Mouse (Mus musculus): ENCODE results near the gene Esrra. TPM values are rescaled to one million over a fixed set of nuclear protein-coding genes. Genes with fewer than 3 reads are reported as not detected.
"Not testable (repeated sequence)": the region's sequence is repeated elsewhere in the genome, so short reads cannot be mapped to it uniquely, and the experiment has no call there.

Esrra gene
- total RNA-seq, 4 experiments from 2014 or later, result 54.2 to 76.0 (median 64.8) TPM

DNA sequence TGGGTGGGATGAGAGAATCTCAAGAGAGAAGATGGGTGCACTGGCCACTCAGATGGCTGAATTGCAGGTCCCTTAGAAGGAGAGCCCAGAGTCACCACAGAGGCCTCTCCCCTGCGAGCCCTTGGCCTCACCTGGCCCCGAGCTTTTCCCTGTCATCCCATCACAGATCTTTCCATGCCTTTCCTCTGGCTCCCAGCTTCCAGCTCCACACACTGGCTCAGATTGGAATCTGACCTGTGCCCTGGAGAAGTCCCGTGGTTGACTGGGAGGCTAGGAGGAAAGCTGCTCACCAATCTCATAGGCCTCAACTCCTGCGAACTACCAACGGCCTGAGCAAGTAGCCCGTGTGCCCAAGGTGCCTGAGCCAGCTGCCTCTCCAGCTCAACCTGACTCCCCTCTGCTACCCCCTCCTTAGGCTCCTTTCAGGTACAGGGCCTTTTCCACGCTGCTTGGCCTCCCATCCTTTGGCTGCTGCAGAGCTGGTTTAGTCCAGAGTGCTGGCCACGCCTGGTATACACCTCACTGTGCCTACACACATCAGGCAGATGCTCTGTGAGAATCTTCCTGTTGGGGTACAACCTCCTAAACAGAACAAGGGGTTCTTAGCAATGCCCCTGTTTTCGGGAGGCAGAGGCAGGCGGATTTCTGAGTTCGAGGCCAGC lies 16.0 kb downstream of the Esrra start:
- no peak for DNase-seq (ENCODE audit: low spot score in 2 of 2)

- no peak for DNase-seq (ENCODE audit: low spot score in 2 of 2)
Measured at GRCm38 (mm10) chr19:6904846-6905245, 16.8 kb downstream of the Esrra start.

DNA sequence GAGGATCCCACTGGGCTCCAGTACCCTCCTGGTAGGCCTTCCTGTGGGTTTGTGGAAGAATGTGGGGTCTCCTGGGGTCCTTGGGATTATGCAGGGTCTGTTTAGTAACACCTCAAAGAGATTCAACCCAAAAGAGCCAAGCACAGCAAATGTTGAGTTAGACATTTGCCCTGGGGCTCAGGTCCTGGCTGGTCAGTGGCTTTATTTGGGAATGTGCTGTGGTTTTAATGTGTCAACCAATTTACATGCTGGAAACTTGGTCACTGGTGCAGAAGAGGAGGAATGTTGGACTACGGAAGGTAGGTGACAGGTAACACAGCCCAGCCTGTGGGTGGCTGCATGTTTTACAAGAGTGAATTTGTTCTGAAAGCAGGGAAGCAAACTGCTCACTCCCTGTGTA lies 18.6 kb downstream of the Esrra start:
- no peak for DNase-seq (ENCODE audit: low spot score in 2 of 2)

DNA sequence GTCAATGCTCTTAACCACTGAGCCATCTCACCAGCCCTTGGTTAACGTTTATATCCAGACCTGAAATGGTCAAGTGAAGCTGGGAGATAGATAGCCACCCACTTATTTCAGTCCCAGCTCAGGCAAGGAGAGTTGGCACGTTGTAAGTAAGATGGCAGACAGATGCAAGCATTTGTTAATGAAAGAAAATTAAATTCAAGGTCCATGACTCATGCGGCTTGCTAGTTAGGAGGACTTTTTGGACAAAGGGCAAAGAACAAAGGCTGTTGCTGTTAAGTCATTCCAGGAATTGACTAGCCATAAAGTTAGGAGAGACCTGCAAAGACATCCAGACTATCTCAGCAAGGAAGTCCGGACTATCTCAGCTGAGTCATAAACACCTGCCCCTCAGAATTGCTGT lies 22.0 kb downstream of the Esrra start:
- no peak for DNase-seq (ENCODE audit: low spot score in 2 of 2)

GRCm38 (mm10) chr19:6895608-6896305 lies 25.9 kb downstream of the Esrra start:
- not testable (repeated sequence) for DNase-seq (ENCODE audit: low spot score in 2 of 2)

GRCm38 (mm10) chr19:6893731-6894451 lies 27.7 kb downstream of the Esrra start:
- DNase-seq (ENCODE audit: low spot score in 2 of 2), result no peak

- DNase-seq (ENCODE audit: low spot score in 2 of 2), result no peak
Measured at GRCm38 (mm10) chr19:6892512-6892911, 29.1 kb downstream of the Esrra start.

DNA sequence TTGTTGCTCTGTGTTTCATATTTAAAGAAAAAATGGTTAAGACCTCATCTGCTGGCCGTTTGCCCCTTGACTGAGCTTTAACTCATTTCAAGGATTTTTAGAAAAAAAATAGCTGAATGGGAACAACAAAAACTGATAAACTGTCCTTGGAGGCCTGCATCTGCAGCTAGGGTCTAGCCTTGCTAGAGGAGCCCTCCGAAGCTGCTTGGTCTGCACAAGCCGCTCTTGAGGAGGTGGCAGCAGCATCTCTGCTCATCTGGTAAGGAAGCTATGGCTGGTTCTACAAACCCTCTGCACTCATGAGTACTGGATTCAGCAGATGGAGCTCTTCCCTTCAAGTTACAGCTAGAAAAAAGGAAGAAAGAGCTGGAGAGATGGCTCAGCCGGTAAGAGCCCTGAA lies 43.6 kb downstream of the Esrra start:
- no peak for DNase-seq (ENCODE audit: low spot score in 2 of 2)

- no peak for DNase-seq (ENCODE audit: low spot score in 2 of 2)
Measured at GRCm38 (mm10) chr19:6876799-6877198, 44.8 kb downstream of the Esrra start.

DNA sequence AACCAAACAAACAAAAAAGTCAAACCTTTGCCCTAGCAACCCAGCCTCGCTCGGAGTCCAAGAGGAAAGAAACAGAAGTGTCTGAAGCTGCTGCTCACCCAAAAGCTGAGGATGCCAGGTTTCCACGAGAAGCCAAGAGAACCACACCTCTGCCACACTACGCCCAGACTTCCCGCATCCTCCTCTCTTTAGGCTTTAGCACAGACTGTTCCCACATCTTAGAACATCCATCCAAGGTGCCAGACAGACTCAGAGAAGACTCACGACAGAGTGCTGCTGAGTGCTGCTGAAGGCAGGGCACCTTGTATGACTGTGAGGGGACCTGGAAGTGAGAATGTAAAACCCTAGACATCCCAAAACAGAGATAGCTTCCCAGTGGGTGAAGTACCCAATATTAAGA lies 45.8 kb downstream of the Esrra start:
- no peak for DNase-seq (ENCODE audit: low spot score in 2 of 2)

GRCm38 (mm10) chr19:6874257-6874656 lies 47.4 kb downstream of the Esrra start:
- no peak for DNase-seq (ENCODE audit: low spot score in 2 of 2)

GRCm38 (mm10) chr19:6872701-6873100 lies 48.9 kb downstream of the Esrra start:
- no peak for DNase-seq (ENCODE audit: low spot score in 2 of 2)

GRCm38 (mm10) chr19:6871574-6872271 lies 49.9 kb downstream of the Esrra start:
- DNase-seq (ENCODE audit: low spot score in 2 of 2), result no peak

DNA sequence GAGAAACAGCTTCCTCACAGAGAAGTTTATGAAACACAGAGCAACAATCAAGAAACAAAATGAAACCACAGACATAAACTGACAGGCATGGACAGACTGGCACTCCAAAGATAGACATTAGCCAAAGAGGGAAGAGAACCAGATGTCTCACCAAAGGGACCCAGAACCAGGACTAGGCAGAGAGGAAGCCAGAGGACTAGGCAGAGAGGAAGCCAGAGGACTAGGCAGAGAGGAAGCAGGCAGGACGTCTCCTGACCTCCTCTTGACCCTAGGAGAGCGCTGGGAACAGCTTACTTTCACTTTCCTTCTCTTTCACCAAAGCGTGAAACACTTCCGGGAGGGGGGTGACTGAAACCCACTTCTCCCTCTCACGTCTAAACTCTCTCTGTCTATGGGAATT lies 52.3 kb downstream of the Esrra start:
- DNase-seq (ENCODE audit: low spot score in 2 of 2), result no peak

DNA sequence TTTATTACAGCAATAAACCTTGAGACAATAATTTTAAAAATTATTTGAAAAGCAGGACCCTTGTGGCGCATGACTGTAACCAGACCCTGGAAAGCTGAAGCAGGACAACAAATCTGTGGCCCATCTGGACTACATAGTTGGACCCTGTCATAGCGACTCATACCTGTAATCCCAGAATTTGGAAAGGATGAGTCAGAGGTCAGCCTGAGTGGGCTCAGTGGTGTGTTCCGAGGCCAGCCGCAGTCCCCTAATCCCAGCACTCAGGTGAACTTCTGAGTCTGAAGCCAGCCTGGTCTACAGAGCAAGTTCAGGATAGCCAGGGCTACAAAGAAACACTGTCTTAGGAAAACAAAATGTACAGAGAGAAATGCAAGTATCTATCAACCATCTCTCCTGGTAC lies 60.2 kb downstream of the Esrra start:
- no peak for DNase-seq (ENCODE audit: low spot score in 2 of 2)

Small RNAs within 50 kb of the gene (microRNA-seq; reads per million reads assigned to microRNA genes)
- 3.8 to 6.1 reads per million in 2 experiments for gene Mir6990

Other genes with a start within 250 kb of the Esrra start
- gene Rps6ka4, start 81.2 kb downstream of the Esrra start, total RNA-seq (2022), result 10 to 100 TPM; 33.7 to 42.9 (median 37.6) TPM
- gene Ccdc88b, start 63.6 kb downstream of the Esrra start, total RNA-seq (2022), result 10 to 100 TPM in 3 of 4 experiments, 1 to 10 TPM in 1; 7.5 to 17.4 (median 12.6) TPM
- gene Trmt112, start 12.1 kb downstream of the Esrra start, total RNA-seq (2022), result 10 to 100 TPM; 40.3 to 53.0 (median 45.6) TPM
- 100 to 1,000 TPM; 279 to 406 (median 342) TPM for gene Prdx5, start 11.7 kb downstream of the Esrra start, total RNA-seq (2022)
- 10 to 100 TPM; 10.4 to 11.4 (median 11.0) TPM for gene Catsperz, start 3.6 kb upstream of the Esrra start, total RNA-seq (2022)
- 10 to 100 TPM; 13.4 to 23.1 (median 15.8) TPM for gene Kcnk4, start 12.7 kb upstream of the Esrra start, total RNA-seq (2022)
- gene Bad, start 20.0 kb upstream of the Esrra start, total RNA-seq (2022), result 10 to 100 TPM; 32.5 to 39.8 (median 37.3) TPM
- 100 to 1,000 TPM in 3 of 4 experiments, 10 to 100 TPM in 1; 92.5 to 107 (median 104) TPM for gene Gpr137, start 20.7 kb upstream of the Esrra start, total RNA-seq (2022)
- 10 to 100 TPM; 55.4 to 81.1 (median 63.5) TPM for gene Ppp1r14b, start 53.2 kb upstream of the Esrra start, total RNA-seq (2022)
- gene Plcb3, start 54.7 kb upstream of the Esrra start, total RNA-seq (2022), result 10 to 100 TPM; 13.4 to 19.9 (median 18.0) TPM
- 100 to 1,000 TPM in 1 of 4 experiments, 10 to 100 TPM in 3; 63.5 to 104 (median 83.1) TPM for gene Fkbp2, start 58.7 kb upstream of the Esrra start, total RNA-seq (2022)
- 10 to 100 TPM; 80.4 to 93.8 (median 90.1) TPM for gene Vegfb, start 65.8 kb upstream of the Esrra start, total RNA-seq (2022)
- 10 to 100 TPM; 26.1 to 29.9 (median 29.5) TPM for gene Dnajc4, start 70.8 kb upstream of the Esrra start, total RNA-seq (2022)
- gene Nudt22, start 74.3 kb upstream of the Esrra start, total RNA-seq (2022), result 10 to 100 TPM; 13.7 to 17.4 (median 14.2) TPM
- 10 to 100 TPM; 16.5 to 20.8 (median 16.6) TPM for gene Trpt1, start 74.3 kb upstream of the Esrra start, total RNA-seq (2022)
- gene Fermt3, start 97.7 kb upstream of the Esrra start, total RNA-seq (2022), result 10 to 100 TPM in 2 of 4 experiments, 1 to 10 TPM in 2; 3.7 to 17.8 (median 9.2) TPM
- gene Stip1, start 118.2 kb upstream of the Esrra start, total RNA-seq (2022), result 100 to 1,000 TPM; 155 to 228 (median 191) TPM
- 10 to 100 TPM; 19.2 to 21.4 (median 20.1) TPM for gene Macrod1, start 135.0 kb upstream of the Esrra start, total RNA-seq (2022)
- gene Flrt1, start 183.9 kb upstream of the Esrra start, total RNA-seq (2022), result 10 to 100 TPM; 18.9 to 23.5 (median 21.5) TPM